Mouse (Mus musculus) thymus, postnatal 4 days (tissue): ENCODE data around the gene Saa4.
A peak's percentile ranks its signal among the peaks of the same experiment; 100 is the strongest.
"Not testable (repeated sequence)": the region's sequence is repeated elsewhere in the genome, so short reads cannot be mapped to it uniquely, and the experiment has no call there.

Experiments used
- DNase-seq: peaks from one replicate; pipeline ENCODE4 v3.0.0; 2021

Saa4 gene

DNA sequence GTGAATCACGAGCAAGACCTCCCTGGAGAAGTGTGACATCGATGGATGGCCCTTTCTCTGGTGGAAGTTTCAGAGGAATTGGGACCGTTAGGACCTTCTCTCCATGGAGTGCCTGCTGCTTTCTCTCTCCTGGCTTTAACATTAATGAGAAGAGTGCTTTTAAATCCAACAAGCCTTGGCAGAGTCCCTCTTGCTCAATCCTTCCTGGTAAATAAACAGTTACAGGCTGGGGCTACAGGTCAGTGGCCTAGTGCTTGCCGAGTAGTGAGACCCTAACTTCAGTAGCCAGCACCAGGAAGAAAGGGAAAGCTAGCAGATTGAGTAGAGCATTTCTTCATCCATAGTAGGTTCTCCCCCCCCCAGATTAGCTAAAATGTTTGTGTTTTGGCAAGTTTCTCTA is at the start of gene Saa4:
Gene Saa4 (minus strand): TSS at position 146 of the 400 bp plus-strand sequence.
- DNase-seq: no peak

DNA sequence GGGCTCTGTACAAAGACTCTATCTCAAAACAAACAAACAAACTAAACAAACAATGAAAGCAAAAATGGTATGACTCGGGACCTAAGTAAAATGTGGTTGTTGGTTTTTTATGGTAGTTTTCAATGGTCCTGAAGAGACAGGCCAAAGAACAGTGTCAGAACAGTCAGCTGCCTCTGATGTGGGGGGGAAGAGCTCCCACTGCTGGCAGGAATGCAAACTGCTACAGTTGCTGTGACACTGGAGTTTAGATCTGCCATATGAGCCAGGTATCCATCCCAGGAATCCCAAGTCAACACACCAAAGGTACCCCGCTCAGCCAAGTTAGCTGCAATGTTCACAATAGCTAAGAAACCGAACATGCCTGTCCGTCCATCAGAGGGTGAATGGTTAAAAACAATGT is 38.3 kb upstream of the Saa4 start:
- DNase-seq: peak; percentile 60

DNA sequence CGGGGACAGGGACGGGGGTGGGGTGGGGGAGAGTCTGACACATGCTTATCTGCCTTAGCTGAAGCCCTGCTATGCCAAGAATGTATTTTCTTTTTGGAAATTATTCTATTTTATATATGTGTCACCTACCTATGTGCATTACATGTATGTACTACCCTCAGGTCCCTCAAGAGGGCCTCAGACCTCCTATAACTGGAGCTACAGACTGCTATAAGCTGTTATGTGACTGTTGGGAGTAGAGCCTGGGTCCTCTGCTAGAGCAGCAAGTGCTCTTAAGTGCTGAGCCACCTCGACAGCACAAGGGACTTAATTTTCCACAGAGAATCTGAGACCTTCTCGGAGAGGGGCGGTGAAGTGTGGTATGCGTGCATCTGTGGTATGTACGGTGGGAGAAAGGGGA is 36.0 kb upstream of the Saa4 start:
- DNase-seq: no peak

DNA sequence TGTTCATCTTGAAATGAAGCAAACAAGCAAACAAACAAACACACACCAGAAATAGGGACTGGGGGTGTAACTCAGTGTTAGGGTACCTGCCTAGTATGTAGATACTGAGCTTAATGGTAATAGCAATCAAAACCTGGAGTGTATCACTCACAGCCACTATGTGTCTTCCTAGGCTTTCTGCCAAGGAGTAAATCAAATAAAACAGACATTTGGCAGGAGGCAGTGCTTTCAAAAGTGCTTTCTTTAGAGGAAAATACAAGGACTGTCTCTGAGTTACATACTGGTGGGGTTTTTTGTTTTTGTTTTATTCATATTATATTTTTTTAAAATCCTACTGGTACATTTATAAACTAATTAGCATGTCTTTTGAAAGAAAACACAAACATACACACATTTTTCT is 35.0 kb upstream of the Saa4 start:
- DNase-seq: no peak

DNA sequence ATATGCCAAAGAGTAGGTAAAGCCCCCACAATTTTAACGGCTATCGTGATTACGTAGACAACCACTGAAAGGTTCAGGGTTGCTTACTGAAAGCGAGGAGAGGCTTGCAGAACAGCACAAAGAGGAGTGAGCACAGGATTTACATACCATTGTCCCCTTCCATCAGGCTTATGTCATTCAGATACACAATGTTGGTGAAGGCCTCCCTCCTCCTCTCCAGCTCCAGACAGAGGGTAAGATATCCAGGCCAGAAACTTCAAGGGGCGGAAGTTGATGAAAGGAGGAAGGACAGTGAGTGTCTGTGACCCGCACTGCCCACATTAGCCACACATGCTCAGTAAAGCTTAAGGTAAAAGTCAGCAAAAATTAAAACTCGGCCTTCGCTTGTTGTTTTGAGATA is 32.3 kb upstream of the Saa4 start:
- DNase-seq: no peak

DNA sequence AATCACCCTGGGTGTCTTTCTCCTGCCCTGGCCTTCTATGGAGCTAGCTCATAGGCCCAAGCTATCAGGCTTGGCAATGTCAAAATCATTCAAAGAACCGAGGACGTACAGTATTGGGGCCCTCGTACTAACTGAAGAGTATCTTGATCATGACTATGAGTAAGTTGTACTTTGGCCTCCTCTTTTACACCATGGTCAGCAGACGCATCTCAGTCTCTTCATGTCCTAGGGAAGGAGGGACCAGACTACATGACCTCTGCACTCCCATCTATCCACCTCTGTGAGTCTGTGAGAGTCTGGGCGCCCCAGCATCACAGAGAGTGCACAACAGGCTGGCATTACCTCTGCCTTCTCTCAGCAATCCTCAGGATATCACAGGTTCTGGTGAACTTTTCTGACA is 30.2 kb upstream of the Saa4 start:
- no peak for DNase-seq

DNA sequence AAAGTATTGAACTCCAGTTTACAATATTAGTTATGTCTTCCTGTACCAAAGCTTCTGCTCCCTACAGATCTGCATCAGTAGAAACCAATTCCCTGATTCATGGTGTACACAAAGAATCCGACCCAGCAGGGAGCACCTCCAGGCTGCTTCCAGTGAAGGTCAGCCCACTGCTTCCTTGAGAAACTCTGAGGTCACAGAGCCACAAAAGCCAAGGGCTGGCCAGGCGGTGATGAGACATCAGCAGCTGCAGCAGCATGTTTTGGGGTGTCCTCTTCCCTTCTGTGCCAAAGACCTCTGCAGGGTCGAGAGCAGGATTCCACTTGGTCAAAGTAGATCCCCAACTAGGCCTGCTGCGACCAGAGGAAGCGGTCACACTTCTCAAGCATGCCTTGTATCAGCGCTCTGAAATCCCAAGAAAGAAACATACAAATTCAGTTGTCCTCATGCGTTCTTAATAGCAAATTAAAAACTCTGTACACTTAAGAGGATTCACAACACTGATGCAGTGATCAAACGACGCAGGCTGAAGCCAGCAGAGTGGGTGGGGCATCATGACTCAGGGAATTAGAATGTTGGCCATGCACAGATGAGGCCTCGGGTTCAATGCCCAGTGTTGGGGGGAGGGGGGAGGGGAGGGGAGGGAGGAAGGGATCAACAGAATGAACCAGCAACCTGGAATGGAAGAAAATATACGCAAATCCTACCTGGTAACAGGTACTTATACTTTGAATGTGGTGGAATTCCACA is 28.8 kb upstream of the Saa4 start:
- no peak for DNase-seq

DNA sequence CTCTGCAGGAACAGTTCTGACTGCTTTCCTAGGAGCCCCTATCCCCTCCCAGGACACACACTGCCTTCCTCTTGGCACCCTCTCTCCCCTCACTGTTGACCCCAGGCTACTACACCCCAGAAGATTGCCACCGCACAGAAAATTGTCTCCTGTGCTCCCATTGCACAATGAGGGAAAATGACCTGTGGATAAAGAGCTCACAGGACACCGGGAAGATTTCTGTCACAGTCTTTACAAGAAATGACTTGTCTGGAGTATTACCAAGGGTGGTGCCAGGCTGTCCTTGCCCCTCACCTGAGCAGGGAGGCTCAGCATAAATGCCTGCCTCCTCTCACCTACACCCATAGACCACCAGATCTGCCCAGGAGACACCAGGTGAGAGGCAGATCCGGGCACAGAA is 19.1 kb upstream of the Saa4 start, which contains the start of gene Saa2:
Gene Saa2 (plus strand): TSS at position 301 of the 400 bp plus-strand sequence.
- no peak for DNase-seq

DNA sequence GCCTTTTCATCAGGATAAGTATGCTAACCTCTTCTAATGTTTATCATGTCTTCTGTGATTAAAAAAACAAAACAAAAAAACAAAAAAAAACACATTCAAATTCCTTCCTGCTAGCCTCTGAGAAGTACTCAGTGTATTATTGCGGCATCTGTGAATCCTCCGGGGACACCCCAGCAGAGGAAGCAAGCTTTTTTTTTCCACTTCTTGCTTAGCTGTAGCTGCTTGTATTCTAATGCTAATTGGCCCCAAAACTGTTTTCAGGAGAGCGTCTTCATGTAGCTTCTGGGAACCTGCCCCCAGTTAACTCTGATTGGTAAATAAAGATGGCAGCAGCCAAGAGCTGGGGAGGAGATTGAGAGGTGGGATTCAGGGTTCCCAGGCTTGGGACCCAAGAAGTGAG is 16.1 kb upstream of the Saa4 start:
- DNase-seq: no peak

DNA sequence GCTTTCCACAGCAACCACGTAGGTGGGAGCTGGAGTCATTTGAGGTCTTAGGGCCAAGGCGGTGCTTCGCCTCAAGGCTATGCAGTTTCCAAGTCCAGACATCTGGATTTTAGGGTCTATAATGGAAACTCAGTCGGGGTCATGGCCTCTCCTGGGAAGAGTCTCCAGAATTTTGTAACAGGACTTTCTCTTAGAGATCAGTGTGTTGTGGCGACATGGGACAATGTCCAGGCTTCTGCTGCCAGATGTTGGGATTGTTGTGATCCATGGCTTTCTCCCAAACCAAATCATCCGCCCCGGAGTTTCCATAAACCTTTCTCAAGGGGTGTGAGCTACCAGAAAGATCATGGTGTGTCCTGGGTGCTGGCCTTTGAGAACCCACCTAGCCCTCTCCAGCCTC is 14.0 kb upstream of the Saa4 start:
- no peak for DNase-seq

DNA sequence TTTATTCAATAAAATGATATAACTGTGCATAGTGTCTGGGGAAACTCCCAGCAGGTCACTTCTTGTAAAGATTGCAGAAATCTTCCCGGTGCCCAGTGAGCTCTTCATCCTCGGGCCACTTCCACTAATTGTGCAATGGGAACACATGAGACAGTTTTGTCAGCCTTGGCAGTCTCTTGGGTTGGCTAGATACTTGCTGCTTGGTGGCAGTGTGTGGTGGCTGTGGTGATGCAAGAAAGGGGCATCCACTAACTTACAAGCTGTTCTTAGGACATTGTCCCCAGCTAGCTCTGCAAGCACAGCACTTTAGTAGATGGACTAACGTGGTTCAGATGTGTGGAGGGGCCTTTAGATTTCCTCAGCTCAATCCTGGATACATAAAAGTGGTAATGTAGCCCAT is 13.4 kb upstream of the Saa4 start:
- no peak for DNase-seq

DNA sequence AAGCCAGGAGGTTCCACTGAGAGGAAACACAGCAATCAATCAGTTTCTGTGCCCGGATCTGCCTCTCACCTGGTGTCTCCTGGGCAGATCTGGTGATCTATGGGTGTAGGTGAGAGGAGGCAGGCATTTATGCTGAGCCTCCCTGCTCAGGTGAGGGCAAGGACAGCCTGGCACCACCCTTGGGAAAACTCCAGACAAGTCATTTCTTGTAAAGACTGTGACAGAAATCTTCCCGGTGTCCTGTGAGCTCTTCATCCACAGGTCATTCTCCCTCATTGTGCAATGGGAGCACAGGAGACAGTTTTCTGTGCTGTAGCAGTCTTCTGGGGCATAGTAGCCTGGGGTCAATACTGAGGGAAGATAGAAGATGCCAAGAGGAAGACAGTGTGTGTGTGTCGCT is 10.5 kb upstream of the Saa4 start, which contains the start of gene Saa1:
Gene Saa1 (minus strand): TSS at position 101 of the 400 bp plus-strand sequence.
- DNase-seq: not testable (repeated sequence)

DNA sequence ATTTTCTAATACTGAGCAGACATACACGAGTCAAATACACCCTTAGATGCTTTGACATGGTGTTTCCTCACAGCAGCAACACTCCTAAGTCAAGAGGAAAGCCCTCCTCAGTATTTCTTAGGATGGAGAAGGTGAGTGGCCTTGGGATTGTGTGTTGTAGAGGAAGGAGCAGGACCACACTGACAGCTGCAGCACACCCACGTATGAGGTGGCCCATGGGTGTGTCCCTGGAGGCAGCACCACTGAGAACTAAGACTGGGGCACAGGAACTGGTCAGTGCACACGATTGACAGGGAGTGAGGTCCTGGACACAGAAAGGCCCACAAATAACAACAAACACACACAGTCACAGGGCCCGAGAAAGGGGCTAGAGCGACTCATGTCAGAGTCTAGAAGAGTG is 7.6 kb upstream of the Saa4 start:
- DNase-seq: not testable (repeated sequence)

DNA sequence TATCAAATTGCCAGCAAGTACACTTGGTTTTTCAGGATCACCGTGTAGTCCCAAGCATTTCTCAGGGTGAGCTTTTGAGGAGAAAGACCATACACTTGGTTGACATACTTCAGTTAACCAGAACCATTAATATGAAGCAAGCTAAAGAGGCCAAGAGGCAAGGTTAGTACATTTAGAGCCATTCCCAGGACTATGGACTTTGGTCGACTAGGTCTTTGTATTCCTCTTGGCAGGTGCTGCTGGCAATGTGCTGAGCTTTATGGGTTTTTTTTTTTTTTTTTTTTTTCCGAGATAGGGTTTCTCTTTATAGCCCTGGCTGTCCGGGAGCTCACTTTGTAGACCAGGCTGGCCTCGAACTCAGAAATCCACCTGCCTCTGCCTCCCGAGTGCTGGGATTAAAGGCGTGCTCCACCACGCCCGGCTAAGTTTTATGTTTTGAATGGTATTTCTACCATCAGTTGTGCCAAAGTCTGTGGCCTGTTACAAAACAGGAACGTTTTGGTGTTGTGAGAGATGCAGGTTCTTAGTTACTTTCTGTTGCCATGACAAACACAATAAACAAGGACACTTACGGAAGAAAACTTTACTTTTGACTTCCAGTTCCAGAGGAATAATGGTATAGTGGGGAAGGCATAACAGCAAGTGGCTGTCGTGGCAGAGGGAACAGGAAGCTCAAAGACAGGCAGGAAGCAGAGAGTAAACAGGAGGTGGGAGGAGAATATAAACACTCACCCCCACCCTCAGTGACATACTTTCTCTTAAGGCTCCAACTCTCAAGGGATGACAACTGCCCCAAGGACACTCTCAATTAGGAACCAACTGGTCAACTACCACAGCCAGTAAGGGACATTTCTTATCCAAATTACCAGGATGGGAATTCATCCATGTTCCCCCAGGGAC is 6.4 kb upstream of the Saa4 start:
- no peak for DNase-seq

DNA sequence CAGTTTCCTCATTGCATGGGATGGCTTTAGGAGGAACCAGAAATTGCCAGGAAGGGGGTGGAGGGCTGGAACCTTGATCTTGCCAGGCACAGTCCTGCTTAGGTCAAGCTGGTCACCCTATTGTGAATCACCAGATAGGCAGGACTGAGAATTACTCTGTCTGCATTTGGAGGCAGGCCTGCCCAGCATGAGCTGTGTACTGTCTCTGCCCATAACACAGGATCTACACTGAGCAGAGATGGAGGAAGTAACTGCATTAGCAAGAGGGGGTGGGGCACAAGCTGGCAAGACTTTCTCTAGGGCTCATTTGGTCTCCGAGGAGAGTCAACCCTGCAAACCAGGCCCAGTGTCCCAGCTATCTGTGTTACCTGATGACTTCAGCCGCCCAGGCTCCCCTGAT is 2.6 kb upstream of the Saa4 start:
- no peak for DNase-seq

DNA sequence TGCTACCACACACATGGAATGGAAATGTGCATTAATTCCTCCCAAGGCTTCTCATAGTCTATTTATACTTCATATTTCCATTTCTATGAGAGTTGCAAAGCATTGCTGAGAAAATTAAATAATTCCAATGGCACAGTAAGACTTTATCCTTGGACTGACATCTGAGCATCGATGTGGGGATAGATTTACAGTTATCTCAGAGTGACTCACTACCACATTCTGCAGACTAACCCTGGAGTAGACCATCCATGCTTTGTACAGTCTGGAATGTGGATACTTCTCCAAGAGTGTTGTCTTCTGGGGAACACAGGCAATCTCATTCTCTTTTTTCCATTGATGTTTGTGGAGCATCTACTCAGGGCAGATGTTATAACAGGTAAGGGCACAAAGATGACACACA is 4.8 kb downstream of the Saa4 start:
- no peak for DNase-seq

DNA sequence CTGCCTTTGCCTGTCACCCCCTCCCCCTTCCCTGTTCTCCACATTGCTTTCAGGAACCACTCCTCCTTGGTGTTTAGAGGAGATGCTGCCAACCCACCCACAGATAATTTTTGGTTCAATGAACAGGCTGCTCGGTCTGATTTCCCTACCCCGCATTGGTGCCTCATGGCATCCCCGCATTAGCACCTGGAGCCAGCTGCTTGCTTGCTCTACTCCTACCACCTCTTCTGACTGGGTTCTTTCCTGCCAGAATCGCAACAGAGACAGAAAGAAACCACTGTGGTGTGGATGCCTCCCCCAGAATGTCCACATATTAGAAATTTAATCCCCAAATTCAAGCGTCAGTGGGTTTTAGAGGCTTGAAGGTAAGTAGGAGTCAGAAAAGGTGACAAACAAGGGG is 8.0 kb downstream of the Saa4 start:
- no peak for DNase-seq

DNA sequence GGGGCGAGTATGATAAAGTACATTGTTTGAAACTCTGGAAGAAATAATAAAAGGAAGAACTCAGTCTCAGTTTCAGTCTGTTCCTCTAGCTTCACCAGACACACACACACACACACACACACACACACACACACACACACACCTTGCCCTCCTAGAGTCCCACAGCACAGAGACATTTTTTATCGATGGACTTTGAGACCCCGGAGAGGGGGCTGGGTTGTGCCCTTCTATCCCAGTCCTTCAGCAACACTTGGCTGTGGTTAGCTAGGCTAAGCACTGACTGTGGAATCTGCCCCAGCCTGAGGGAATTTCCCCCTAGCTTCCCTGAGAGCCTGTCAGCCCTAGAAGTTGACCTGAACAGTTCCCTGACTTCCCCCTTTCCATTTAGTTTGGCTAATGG is 8.6 kb downstream of the Saa4 start:
- no peak for DNase-seq

DNA sequence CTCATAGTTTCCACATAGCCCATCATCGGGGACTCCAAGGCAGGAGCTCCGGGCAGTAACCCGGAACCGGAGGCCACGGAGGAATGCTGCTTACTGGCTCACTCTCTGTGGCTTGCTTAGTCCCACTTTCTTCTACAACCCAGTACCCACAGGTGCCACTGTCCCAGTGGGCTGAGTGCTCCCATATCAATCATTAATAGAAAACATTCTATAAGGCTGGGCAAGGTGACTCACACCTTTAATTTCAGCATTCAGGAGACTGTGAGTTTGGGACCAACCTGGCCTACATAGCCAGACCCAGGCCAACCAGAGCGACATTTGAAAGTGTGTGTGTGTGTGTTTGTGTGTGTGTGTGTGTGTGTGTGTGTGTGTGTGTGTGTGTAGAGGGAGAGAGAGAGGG is 9.0 kb downstream of the Saa4 start:
- no peak for DNase-seq

DNA sequence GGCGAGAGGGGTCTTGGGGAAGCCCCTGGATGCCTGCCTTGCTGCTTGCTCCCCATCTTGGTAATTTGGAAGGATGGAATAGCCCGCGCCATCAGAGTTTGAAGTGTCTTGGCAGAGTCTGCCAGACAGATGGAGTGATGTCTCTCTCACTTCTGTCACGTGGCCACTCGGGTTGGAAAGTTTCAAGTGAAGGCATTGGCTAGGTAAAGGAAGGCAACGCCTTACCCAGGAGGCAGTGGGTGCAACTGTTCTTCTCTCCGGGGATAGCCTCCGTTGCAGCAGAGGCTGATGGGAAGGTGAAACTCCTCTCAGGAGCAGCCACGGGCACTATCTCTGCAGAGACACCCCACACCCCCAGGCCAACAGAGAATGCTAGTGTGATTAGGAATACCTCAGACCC is 11.9 kb downstream of the Saa4 start:
- no peak for DNase-seq

DNA sequence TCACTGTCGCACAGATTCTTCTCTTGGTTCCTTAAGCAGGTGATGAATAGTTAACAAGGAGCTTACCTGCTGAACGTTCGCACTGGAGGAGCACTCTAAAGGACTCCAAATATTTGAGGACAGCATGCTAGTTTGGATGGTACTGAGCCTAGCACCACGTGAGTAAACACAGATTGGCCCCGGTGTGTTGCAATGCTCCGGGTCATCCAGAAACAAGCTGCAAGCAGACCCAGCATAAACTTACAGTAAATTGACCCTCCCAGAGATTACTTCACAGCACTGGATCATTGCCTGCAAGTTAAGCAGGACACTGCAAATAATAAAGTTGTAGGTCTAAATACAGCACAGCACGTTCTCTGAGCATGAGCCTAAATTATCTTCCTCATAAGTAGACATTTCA is 12.9 kb downstream of the Saa4 start:
- no peak for DNase-seq

DNA sequence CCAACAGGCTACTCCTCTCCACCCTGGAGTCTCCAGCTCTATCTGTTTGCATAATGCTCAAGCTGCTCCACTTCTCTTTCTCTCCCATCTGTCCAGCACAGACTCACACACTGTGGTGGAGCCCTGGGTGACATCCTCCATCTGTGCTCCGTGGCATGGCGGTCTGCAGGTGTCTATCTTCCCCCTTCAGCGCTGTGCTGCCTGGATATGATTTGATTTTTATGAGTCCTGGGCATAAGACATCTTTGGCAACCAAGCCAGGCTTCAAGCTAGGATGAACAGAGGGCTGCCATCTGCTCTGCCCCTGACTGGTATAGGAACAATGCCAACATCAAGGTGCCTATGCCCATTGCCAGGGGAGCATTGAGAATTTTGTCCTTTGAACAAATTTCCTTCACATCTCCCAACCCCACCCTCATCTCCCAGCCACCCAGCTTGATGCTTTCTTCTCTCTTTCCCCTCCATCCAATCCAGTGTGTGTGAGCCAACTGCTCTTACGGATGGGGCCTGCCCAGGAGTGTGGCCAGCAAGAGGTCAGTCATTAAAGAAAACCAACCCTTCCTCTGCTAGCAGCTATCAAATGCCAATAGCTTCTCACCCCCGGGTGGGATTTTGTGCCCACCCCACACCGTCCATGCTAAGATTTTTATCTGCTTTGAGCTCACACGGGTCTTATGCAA is 13.7 kb downstream of the Saa4 start:
- DNase-seq: no peak

DNA sequence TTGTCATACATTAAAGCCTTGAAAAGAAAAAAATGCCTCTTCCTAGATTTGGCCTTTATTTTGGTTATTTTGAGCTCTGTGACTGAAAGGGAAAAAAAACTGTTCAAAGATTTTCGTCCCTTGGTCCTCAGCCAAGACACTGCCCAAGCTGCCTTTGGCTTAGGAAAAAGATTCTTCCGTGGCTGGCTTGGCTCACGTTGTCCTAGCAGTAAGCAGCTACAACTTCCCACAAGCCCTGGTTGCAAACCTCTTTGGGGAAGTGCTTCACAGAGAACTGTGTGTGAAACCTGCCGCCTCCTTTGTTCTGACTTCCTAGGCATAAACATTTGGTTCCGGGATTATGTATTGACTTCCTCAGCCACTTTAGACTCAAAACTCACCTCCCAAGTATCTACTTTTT is 15.5 kb downstream of the Saa4 start:
- DNase-seq: no peak

DNA sequence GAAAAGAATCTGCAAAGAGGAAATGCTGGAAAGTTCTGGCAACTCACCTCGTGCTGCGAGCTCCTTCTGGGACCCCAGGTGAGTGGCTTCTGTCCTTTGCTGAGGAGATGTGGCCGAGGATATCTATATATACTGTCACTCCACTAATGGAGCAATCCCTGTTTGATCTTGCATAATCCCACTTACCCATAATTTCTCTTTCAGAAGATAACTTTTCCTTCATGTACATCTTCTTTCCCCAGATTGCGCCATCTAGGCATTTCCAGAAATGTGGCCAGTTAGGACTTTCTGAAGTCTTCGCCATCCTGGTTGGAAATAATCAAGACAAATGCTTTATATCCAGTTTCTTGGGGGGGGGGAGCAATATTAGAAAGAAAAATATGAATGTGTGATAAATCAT is 16.8 kb downstream of the Saa4 start, which contains the start of gene Saa3:
Gene Saa3 (minus strand): TSS at position 101 of the 400 bp plus-strand sequence.
- no peak for DNase-seq
